Mouse (Mus musculus) ES-Bruce4 (cell line): ENCODE results near the gene Gm26602.

Source experiments
- EP300 ChIP-seq: IDR thresholded peaks from 2 replicates; pipeline ENCODE4 v1.6.1; 2011; ENCODE audit warnings: low read depth, low read length; ENCODE audit not compliant: insufficient read depth
- POLR2A ChIP-seq: IDR thresholded peaks from one replicate; pipeline ENCODE4 v1.8.1; 2011; ENCODE audit warnings: low read length; ENCODE audit not compliant: insufficient read depth

DNA sequence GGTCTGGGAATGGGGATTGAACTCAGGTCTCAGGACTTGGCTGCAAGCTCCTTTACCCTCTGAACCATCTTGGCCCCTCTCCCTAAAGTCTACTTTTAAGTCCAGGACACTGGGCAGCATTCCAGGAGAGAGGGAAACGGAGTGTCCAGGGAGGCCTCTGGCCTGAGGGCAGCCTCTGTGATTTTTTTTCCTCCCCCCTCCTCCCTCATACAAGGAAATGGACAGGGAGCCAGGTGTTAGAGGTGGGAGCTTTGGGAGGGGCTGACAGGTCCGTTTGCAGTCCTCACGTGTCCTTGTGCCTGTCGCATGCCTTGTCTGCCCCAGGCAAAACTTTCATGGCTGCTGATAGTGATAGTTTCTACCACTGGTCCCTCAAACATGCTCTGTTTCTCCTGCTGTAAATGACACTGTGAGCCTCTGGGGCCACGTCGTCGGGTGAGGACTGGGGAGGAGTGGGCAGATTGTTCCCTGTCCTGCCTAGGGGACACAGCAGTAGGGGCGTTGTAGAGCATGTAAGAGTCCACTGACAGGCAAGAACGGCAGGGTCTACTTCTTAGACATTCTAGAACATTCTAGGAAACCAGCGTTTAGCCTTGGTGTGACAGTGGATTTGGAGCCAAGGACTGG lies 25.7 kb downstream of the Gm26602 start:
- TF ChIP-seq POLR2A (no peak), EP300 (no peak)
